Mouse (Mus musculus) intestine, embryonic 14.5 days (tissue): Measurements from ENCODE around the gene Nploc4. TPM values are rescaled to one million over a fixed set of nuclear protein-coding genes. Genes with fewer than 3 reads are reported as not detected.

ENCODE experiments used
- ATAC-seq: fragments of 200-750 bp; cut with Nextera tagmentation; replicated peaks from 2 replicates; pipeline ENCODE4 v1.8.0; 2017; ENCODE audit warnings: low read depth, moderate number of reproducible peaks, moderate TSS enrichment, moderate library complexity; ENCODE audit not compliant: low FRiP score, low TSS enrichment
- DNase-seq: peaks from one replicate; pipeline ENCODE4 v3.0.0-alpha.2; 2018; ENCODE audit warnings: low spot score
- H3K27ac ChIP-seq: fragments of 300-500 bp; sonication (generic); 2 replicates; pipeline ENCODE4 v1.5.1; 2014; ENCODE audit warnings: low read depth, mild to moderate bottlenecking, control low read depth
- H3K27me3 ChIP-seq: fragments of 300-500 bp; sonication (generic); replicated peaks from 2 replicates; pipeline ENCODE4 v1.6.1; 2014; ENCODE audit warnings: low read length, control low read depth; ENCODE audit not compliant: control insufficient read depth, insufficient read depth
- H3K36me3 ChIP-seq: fragments of 300-500 bp; sonication (generic); 2 replicates; pipeline ENCODE4 v1.6.1; 2014; ENCODE audit warnings: low read length, control low read depth; ENCODE audit not compliant: control insufficient read depth, insufficient read depth
- H3K4me1 ChIP-seq: fragments of 300-500 bp; sonication (generic); replicated peaks from 2 replicates; pipeline ENCODE4 v1.6.1; 2014; ENCODE audit warnings: low read length, control low read depth, mixed read lengths; ENCODE audit not compliant: control insufficient read depth, insufficient read depth
- H3K4me2 ChIP-seq: fragments of 300-500 bp; sonication (generic); 2 replicates; pipeline ENCODE4 v1.6.1; 2014; ENCODE audit warnings: low read length
- H3K4me3 ChIP-seq: fragments of 300-500 bp; sonication (generic); 2 replicates; pipeline ENCODE4 v1.5.1; 2014; ENCODE audit warnings: low read depth, low read length, control low read depth, mixed read lengths
- H3K9ac ChIP-seq: fragments of 300-500 bp; sonication (generic); 2 replicates; pipeline ENCODE4 v1.6.1; 2014; ENCODE audit warnings: mild to moderate bottlenecking, low read length
- H3K9me3 ChIP-seq: fragments of 300-500 bp; sonication (generic); 2 replicates; pipeline ENCODE4 v1.6.1; 2016; ENCODE audit warnings: low read length, control low read depth; ENCODE audit not compliant: control insufficient read depth
- WGBS: fragments of 180-500 bp; shearing (Covaris S2); extraction: QIAGEN DNeasy Blood & Tissue Kit; methylation state at CpG from one replicate; pipeline ENCODE4 v1.1.7; 2014; 5-methylcytosine and 5-hydroxymethylcytosine counted together
- microRNA-seq: library from miRNA; unstranded; fragments of <30 nt; microRNA quantifications from one replicate; pipeline ENCODE4, GENCODE M21; 2016
- polyA plus RNA-seq: library from polyadenylated mRNA; unstranded; fragments of >200 nt; fragmentation: Nextera tagmentation; extraction: Ambion mirVana; gene quantifications from 2 replicates; pipeline ENCODE4 v1.2.1, GENCODE M21; 2014

Nploc4 gene
- polyA plus RNA-seq, 1 experiment from 2014 or later = 37.4 TPM

DNA sequence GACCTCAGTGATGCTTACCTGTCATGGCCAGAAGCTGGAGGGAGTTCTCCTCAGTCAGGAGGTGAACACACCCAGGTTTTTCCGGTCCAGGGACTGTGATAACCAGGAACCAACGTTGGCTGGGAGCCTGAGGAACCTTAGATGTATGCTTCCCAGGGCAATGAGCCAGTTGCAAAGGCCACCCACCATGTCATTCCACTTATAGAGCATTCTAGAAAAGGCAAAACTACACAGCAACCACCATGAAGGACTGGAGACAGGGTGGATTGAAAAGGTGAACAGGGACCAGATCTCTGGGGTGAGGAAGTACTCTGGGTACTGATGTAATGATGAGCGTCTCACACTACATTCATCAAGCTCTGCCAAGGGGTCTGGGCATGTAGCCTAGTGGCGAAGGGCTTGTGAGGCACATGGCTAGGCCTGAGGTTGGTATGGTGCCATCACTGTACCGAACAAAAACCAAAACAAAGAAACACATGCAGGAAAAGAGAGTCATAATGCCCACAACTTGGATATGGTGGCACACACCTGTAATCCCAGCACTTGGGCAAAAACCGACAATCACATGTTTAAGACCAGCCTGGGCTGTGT is 102.0 kb downstream of the Nploc4 start:
- Histone ChIP-seq H3K9ac (no peak overlapping the region), H3K4me1 (no peaks in the 10 kb centered on the region), H3K4me2 (no peak overlapping the region), H3K27ac (no peak overlapping the region), H3K27me3 (no peaks in the 10 kb centered on the region), H3K4me3 (no peak overlapping the region), H3K9me3 (no peaks in the 10 kb centered on the region; the same call in 1 of the 2 replicates), H3K36me3 (no peaks in the 10 kb centered on the region)
- ATAC-seq (no peak), DNase-seq (no peak)
- 82% methylated on average over 6 of the region's 6 CpGs for WGBS

Small RNA genes within 50 kb of the gene (microRNA-seq; reads per million reads assigned to microRNA genes)
- not detected for gene Gm23419
- gene Mir6935 = 3.2 reads per million, percentile 29 among the genes with 10 or more reads in this experiment

Other genes with a start within 250 kb of the Nploc4 start
- gene Bahcc1, start 204.8 kb downstream of the Nploc4 start, polyA plus RNA-seq = 12.1 and 12.7 TPM in 2 replicates
- 2,797 and 3,021 TPM in 2 replicates for gene Actg1, start 89.2 kb downstream of the Nploc4 start, polyA plus RNA-seq
- 0.12 and 0.65 TPM in 2 replicates for gene Fscn2, start 76.2 kb downstream of the Nploc4 start, polyA plus RNA-seq
- gene Faap100, start 58.9 kb downstream of the Nploc4 start, polyA plus RNA-seq = 32.6 and 37.0 TPM in 2 replicates
- not detected in 2 replicates for gene Tspan10, start 4.9 kb upstream of the Nploc4 start, polyA plus RNA-seq
- gene Pde6g, start 15.8 kb upstream of the Nploc4 start, polyA plus RNA-seq = not detected in 2 replicates
- gene Oxld1, start 20.4 kb upstream of the Nploc4 start, polyA plus RNA-seq = 16.5 and 17.5 TPM in 2 replicates
- 30.5 and 31.2 TPM in 2 replicates for gene Ccdc137, start 20.4 kb upstream of the Nploc4 start, polyA plus RNA-seq
- 46.0 and 46.8 TPM in 2 replicates for gene Arl16, start 29.9 kb upstream of the Nploc4 start, polyA plus RNA-seq
- 218 and 226 TPM in 2 replicates for gene Mrpl12, start 46.9 kb upstream of the Nploc4 start, polyA plus RNA-seq
- 74.6 and 83.1 TPM in 2 replicates for gene Slc25a10, start 54.1 kb upstream of the Nploc4 start, polyA plus RNA-seq
- gene Gcgr, start 93.0 kb upstream of the Nploc4 start, polyA plus RNA-seq = 0.42 and 0.50 TPM in 2 replicates
- 191 and 209 TPM in 2 replicates for gene Mcrip1, start 112.0 kb upstream of the Nploc4 start, polyA plus RNA-seq
- 0.24 TPM in 1 of 2 replicates, not detected in the other for gene Ppp1r27, start 113.4 kb upstream of the Nploc4 start, polyA plus RNA-seq
- gene P4hb, start 135.5 kb upstream of the Nploc4 start, polyA plus RNA-seq = 746 and 800 TPM in 2 replicates
- 627 and 633 TPM in 2 replicates for gene Arhgdia, start 143.9 kb upstream of the Nploc4 start, polyA plus RNA-seq
- gene Alyref, start 160.7 kb upstream of the Nploc4 start, polyA plus RNA-seq = 387 and 448 TPM in 2 replicates
- gene Anapc11, start 160.7 kb upstream of the Nploc4 start, polyA plus RNA-seq = 244 TPM in 2 replicates
- 3.5 and 4.4 TPM in 2 replicates for gene Npb, start 170.8 kb upstream of the Nploc4 start, polyA plus RNA-seq
- 157 and 179 TPM in 2 replicates for gene Pcyt2, start 180.2 kb upstream of the Nploc4 start, polyA plus RNA-seq
- 31.8 and 35.6 TPM in 2 replicates for gene Sirt7, start 187.5 kb upstream of the Nploc4 start, polyA plus RNA-seq
- 20.1 and 25.0 TPM in 2 replicates for gene Mafg, start 195.9 kb upstream of the Nploc4 start, polyA plus RNA-seq
- gene Pycr1, start 206.1 kb upstream of the Nploc4 start, polyA plus RNA-seq = 22.4 and 23.2 TPM in 2 replicates
- 0.32 TPM in 1 of 2 replicates, not detected in the other for gene Myadml2, start 210.4 kb upstream of the Nploc4 start, polyA plus RNA-seq
- 1.1 and 1.3 TPM in 2 replicates for gene Notum, start 223.5 kb upstream of the Nploc4 start, polyA plus RNA-seq
- 93.2 and 104 TPM in 2 replicates for gene Aspscr1, start 235.3 kb upstream of the Nploc4 start, polyA plus RNA-seq